Mouse (Mus musculus) neural tube, embryonic 15.5 days (tissue): ENCODE data around the gene Nes. TPM values are rescaled to one million over a fixed set of nuclear protein-coding genes. Genes with fewer than 3 reads are reported as not detected.

Source experiments
- ATAC-seq: fragments of 200-750 bp; cut with Nextera tagmentation; 2 replicates; pipeline ENCODE4 v1.8.0; 2017; ENCODE audit warnings: mild to moderate bottlenecking, moderate TSS enrichment, moderate library complexity; ENCODE audit not compliant: low FRiP score
- H3K27ac ChIP-seq: fragments of 300-500 bp; sonication (generic); replicated peaks from 2 replicates; pipeline ENCODE4 v1.5.1; 2015; ENCODE audit warnings: mild to moderate bottlenecking, inconsistent platforms
- H3K27me3 ChIP-seq: fragments of 300-500 bp; sonication (generic); replicated peaks from 2 replicates; pipeline ENCODE4 v1.6.1; 2015; ENCODE audit warnings: inconsistent platforms
- H3K36me3 ChIP-seq: fragments of 300-500 bp; sonication (generic); 2 replicates; pipeline ENCODE4 v1.6.1; 2015; ENCODE audit warnings: inconsistent platforms
- H3K4me1 ChIP-seq: fragments of 300-500 bp; sonication (generic); 2 replicates; pipeline ENCODE4 v1.6.1; 2015; ENCODE audit warnings: inconsistent platforms
- H3K4me2 ChIP-seq: fragments of 300-500 bp; sonication (generic); 2 replicates; pipeline ENCODE4 v1.6.1; 2015; ENCODE audit warnings: inconsistent platforms, mild to moderate bottlenecking, moderate library complexity
- H3K4me3 ChIP-seq: fragments of 300-500 bp; sonication (generic); replicated peaks from 2 replicates; pipeline ENCODE4 v1.5.1; 2015; ENCODE audit warnings: mild to moderate bottlenecking, inconsistent platforms
- H3K9ac ChIP-seq: fragments of 300-500 bp; sonication (generic); replicated peaks from 2 replicates; pipeline ENCODE4 v1.6.1; 2015; ENCODE audit warnings: mild to moderate bottlenecking, inconsistent platforms
- H3K9me3 ChIP-seq: fragments of 300-500 bp; sonication (generic); replicated peaks from 2 replicates; pipeline ENCODE4 v1.6.1; 2016; ENCODE audit warnings: inconsistent platforms
- WGBS: fragments of 180-500 bp; shearing (Covaris S2); methylation state at CpG from one replicate; pipeline ENCODE4 v1.1.7; 2015; ENCODE audit warnings: mixed read lengths; 5-methylcytosine and 5-hydroxymethylcytosine counted together
- polyA plus RNA-seq: library from polyadenylated mRNA; unstranded; fragments of >200 nt; fragmentation: Nextera tagmentation; extraction: Ambion mirVana; gene quantifications from 2 replicates; pipeline ENCODE4 v1.2.1, GENCODE M21; 2015

Gene Nes
- polyA plus RNA-seq, 1 experiment from 2014 or later = 22.8 TPM

DNA sequence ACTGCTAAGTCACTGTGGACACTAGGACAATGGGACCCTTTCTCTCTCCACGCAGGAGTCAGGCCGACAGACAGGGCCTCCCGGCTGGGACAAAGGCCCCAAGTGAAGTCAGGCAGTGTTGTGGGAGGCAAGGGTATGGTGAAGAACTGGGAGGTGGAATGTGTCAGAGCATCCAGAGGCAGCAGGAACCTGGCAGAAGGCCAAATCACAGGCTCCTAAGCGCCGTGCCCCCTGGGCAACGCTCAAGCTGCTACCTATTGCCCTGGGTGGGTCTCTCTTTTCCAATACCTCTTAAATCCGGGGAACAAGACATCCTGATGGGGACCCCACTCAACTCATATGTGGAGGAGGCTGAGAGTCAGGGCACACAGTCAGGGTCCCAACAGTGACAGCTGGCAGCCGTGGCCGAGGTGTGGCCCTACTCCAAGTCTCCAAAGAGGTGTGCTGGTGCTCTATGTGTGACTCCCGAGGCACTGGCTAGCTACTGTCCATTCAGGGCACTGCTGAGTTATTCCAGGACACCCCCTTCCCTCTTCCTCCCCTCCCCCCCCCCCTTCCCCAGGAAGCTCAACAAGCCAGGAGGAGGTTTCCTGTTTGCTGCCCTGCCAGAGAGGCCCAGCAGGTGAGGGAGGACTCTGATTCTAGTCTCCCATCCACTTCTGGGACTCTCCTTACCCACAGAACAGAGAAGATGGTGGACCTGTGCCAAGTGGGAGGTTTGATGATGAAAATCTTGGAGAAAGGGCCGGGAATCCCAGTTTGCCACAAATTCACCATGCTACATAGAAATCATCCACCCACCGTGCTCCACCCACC is 14.8 kb downstream of the Nes start:
- peak overlapping the region; percentile 67 for H3K27ac ChIP-seq
- no peak overlapping the region for H3K9ac ChIP-seq
- H3K4me1 ChIP-seq = peaks cover 73% of the 10 kb centered on the region
- H3K4me2 ChIP-seq = peak overlapping the region; percentile 13; the same call in 1 of the 2 replicates
- H3K36me3 ChIP-seq = no peaks in the 10 kb centered on the region
- ATAC-seq = no peak
- WGBS = 22% methylated on average over 12 of the region's 12 CpGs
- H3K9me3 ChIP-seq = no peaks in the 10 kb centered on the region
- H3K4me3 ChIP-seq = no peak overlapping the region
- H3K27me3 ChIP-seq = peaks cover 3% of the 10 kb centered on the region; the same call in 1 of the 2 replicates

DNA sequence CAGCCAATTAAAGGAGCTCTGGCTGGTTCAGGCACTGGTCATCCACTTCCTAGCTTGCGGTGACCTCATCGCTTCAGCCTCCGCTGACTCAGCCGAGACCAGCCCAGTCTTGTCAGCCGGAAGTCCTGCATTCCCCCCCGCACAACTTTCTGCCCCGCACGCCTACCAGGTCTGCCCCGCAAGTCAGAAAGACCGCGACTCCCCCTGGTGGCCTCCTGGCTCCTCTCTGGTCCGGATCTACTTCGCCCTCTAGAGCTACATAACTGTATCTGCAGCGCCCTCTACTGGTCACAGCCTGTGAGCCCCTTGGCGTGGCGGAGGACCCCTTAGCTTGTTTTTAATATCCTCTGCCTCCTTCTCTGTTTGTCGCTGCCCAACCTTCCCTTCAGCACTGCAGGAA is 16.0 kb downstream of the Nes start:
- peak overlapping the region; percentile 63 for H3K4me2 ChIP-seq
- peak; percentile 80 for ATAC-seq
- no peaks in the 10 kb centered on the region for H3K36me3 ChIP-seq
- peak overlapping the region; percentile 48 for H3K9ac ChIP-seq
- WGBS = under 1% methylated on average over 17 of the region's 17 CpGs
- peaks cover 11% of the 10 kb centered on the region for H3K27me3 ChIP-seq
- no peaks in the 10 kb centered on the region for H3K9me3 ChIP-seq
- H3K4me1 ChIP-seq = peaks cover 64% of the 10 kb centered on the region
- peak overlapping the region; percentile 67 for H3K27ac ChIP-seq
- H3K4me3 ChIP-seq = peak overlapping the region; percentile 31

DNA sequence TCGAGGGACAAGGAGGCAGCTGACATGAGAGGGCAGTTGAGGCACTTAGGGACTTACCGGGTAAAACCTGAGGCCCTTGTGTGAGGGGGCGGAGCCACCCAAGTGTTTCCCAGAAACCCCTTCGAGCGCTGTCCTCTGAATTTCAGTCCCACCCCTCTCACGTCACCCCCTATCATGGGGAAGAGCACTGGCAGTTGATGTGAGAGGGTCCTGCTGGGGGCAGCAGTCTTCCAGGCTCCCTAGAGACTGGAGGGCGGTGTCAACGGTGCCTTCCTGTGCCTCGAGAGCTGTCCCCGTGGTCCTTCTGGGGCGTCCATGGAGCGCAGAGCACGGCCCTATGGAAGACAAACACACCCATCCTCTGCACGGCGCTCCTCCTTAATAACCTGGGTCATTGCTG is 16.8 kb downstream of the Nes start:
- peaks cover 57% of the 10 kb centered on the region for H3K4me1 ChIP-seq
- 2% methylated on average over 15 of the region's 15 CpGs for WGBS

DNA sequence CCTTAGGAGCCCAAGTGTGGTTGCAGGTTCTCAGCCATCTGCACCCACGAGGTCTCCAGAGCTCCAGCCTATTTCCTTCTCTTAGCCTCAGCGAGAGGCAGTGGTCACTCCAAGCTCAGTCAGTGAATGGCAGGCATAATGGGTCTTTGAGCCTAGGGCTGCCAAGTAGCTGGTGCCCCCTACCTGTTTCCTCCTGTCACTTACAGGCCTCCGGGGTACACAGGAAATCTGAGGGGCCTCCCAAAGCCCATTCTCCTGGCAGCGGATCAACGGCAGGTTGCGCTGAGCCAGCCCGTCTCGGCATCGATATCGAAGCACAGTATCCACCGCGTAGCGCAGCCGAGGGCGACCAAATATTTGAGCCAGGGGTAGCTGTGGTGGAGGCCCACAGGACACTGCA is 17.2 kb downstream of the Nes start:
- peak overlapping the region; percentile 48 for H3K9ac ChIP-seq
- no peaks in the 10 kb centered on the region for H3K36me3 ChIP-seq
- peak overlapping the region; percentile 67 for H3K27ac ChIP-seq
- H3K27me3 ChIP-seq = peaks cover 17% of the 10 kb centered on the region
- peak overlapping the region; percentile 63 for H3K4me2 ChIP-seq
- WGBS = 4% methylated on average over 15 of the region's 15 CpGs
- H3K4me3 ChIP-seq = peak overlapping the region; percentile 31
- H3K9me3 ChIP-seq = no peaks in the 10 kb centered on the region
- H3K4me1 ChIP-seq = peaks cover 53% of the 10 kb centered on the region
- ATAC-seq = peak; percentile 19

More for the DNA sequence above, 16.8 kb downstream of the Nes start:
- Histone ChIP-seq H3K4me3 (peak overlapping the region; percentile 31), H3K27ac (peak overlapping the region; percentile 67), H3K36me3 (no peaks in the 10 kb centered on the region), H3K27me3 (peaks cover 13% of the 10 kb centered on the region), H3K9ac (peak overlapping the region; percentile 48), H3K9me3 (no peaks in the 10 kb centered on the region), H3K4me2 (peak overlapping the region; percentile 63)
- ATAC-seq = peak; percentile 80

DNA sequence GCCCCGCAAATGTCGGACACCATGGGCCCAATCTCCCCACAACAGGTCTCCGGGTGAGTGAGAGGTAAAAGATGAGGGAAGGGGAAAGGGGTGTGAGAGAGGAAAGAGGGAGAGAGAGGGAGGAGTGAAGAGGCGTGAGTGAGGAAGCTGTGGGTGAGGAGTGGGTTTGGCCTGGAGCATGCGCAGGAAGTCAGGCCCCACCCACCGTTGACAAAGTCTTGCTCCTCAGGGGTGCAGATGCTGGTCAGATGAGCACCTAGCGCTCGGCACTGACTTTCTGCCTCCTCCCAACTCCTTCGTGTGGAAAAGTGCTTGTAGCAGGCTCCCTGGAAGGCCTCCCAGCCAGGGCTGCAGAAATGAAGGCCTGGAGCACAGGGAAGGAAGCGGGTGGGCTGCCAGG is 19.1 kb downstream of the Nes start:
- Histone ChIP-seq H3K4me2 (no peak overlapping the region), H3K9me3 (no peaks in the 10 kb centered on the region), H3K27ac (no peak overlapping the region), H3K36me3 (no peaks in the 10 kb centered on the region), H3K4me3 (no peak overlapping the region), H3K27me3 (peaks cover 36% of the 10 kb centered on the region), H3K4me1 (peaks cover 37% of the 10 kb centered on the region), H3K9ac (no peak overlapping the region)
- no peak for ATAC-seq
- 45% methylated on average over 10 of the region's 10 CpGs for WGBS

DNA sequence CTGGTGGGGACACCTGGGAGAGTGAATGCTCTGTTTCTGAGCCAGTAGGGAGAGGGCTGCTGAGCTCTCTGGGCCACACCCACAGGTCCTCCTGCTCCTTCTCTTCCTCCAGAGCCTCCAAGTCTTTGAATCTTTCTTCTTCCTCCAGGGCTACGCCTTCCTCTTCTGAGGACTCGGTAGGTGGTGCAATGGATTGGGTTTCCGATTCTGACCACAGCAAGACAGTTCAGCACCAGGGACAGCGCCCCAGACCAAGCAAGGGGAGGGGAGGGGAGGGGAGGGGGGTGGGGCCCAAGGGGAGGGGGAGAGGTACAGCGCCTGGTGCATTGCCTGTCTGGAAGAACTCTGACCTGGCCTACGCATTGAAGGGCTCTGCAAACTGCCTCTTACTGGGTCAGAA is 22.6 kb downstream of the Nes start:
- no peaks in the 10 kb centered on the region for H3K9me3 ChIP-seq
- H3K27ac ChIP-seq = no peak overlapping the region
- H3K4me1 ChIP-seq = peaks cover 22% of the 10 kb centered on the region
- H3K9ac ChIP-seq = no peak overlapping the region
- no peaks in the 10 kb centered on the region for H3K36me3 ChIP-seq
- 12% methylated on average over 3 of the region's 6 CpGs for WGBS
- H3K4me2 ChIP-seq = no peak overlapping the region
- H3K4me3 ChIP-seq = no peak overlapping the region
- H3K27me3 ChIP-seq = peaks cover 71% of the 10 kb centered on the region
- ATAC-seq = no peak

DNA sequence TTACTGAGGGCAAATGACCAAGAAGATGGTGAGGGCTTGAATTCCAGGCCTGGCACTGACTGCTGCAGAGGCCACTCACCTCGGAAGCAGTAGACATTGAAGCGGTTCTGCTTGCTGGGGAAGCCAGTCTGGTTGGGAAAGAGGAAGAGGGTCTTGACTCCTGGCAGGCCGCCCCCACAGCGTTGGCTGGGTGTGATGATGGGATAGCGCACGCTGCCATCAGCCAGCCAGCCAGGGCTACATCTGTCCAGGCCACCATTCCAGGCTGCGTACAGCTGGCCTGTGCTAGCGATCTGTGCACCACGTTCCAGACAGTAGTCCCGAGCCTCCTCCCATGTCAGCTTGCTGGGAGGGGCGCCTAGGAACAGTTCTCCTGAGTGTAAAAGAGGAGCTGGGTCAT is 24.5 kb downstream of the Nes start:
- H3K9ac ChIP-seq = no peak overlapping the region
- H3K4me1 ChIP-seq = peaks cover 34% of the 10 kb centered on the region
- H3K27ac ChIP-seq = no peak overlapping the region
- H3K4me2 ChIP-seq = no peak overlapping the region
- H3K4me3 ChIP-seq = no peak overlapping the region
- H3K36me3 ChIP-seq = no peaks in the 10 kb centered on the region
- peaks cover 88% of the 10 kb centered on the region for H3K27me3 ChIP-seq
- ATAC-seq = no peak
- 24% methylated on average over 11 of the region's 11 CpGs for WGBS
- H3K9me3 ChIP-seq = no peaks in the 10 kb centered on the region

DNA sequence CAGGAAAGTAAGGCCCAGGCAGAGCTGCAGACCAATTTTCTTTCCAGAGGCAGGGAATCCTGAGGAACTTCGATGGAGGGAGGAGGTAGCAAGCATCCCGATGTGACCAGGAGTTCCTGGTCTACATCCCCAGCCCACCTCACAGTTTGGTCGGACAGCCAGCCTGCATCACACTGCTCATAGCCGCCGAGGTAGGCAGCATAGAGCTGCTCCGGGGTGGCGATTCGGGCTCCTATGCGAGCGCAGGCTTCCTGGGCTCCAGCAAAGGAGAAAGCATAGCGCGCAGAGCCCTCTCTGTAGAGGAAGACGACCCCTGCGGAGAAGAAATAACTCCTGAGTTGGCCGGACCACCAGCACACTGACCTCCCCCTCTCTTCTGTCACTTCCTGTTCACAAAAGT is 25.5 kb downstream of the Nes start:
- no peak for ATAC-seq
- Histone ChIP-seq H3K4me3 (peak overlapping the region; percentile 47), H3K4me2 (peak overlapping the region; percentile 92), H3K27ac (no peak overlapping the region), H3K36me3 (no peaks in the 10 kb centered on the region), H3K9me3 (no peaks in the 10 kb centered on the region), H3K9ac (0 out of 2 replicates have a peak overlapping the region, but pooled peaks have one; percentile 54), H3K27me3 (peaks cover 93% of the 10 kb centered on the region), H3K4me1 (peaks cover 42% of the 10 kb centered on the region)
- WGBS = 3% methylated on average over 15 of the region's 15 CpGs

DNA sequence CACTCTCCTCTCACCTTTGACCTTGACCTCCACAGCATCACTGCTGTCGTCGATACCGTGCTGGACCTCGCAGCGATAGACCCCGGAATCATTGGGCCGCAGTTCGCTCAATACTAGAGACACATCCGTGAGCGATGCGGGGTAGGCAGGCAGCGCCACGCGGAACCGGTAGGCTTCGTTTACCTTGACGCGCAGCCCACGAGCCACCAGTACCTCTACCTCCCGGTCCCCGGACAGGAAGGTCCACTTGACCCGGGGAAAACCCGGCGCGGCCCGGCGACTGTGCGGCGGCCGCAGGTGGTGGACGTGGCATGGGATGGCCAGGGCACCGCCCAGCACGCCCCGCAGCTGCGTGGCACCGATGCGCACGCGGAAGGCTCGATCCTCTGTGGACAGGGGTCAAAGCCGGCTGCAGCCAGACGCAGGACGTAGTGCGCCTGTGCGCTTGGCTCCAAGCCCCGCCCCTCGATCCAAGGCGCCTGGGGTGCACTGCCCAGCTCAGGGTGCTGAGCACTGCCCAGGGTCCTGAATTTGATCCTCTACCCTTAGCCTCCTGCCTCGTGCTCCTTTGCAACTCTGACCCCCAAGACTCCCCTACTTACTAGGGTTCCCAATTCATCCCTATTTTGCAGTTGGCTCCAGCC is 26.2 kb downstream of the Nes start:
- 1% methylated on average over 49 of the region's 49 CpGs for WGBS

DNA sequence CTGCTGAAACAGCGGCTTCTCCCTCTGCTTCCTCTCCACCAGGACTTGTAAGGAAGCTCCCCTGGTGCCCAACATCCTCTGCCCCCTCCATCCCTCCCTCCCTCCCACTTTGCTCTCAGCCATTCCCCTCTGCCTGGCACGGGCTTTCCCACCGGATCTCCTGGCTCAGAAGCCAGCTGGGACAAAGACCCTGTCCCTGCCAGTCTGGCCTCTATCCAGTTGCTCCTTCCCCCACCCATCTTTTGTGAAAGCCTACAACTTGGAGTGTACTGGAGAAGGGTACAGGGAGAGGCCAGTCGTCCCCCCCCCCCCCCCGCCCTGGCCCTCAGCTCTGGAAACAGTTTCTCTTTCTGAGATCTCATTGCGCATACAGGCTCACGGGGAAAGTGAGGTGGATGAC is 27.9 kb downstream of the Nes start:
- H3K4me3 ChIP-seq = peak overlapping the region; percentile 43
- peak overlapping the region; percentile 92 for H3K4me2 ChIP-seq
- H3K4me1 ChIP-seq = peaks cover 56% of the 10 kb centered on the region
- H3K36me3 ChIP-seq = no peaks in the 10 kb centered on the region
- H3K9ac ChIP-seq = peak overlapping the region; percentile 53; the same call in 1 of the 2 replicates
- peak overlapping the region; percentile 76; the same call in 1 of the 2 replicates for H3K27ac ChIP-seq
- WGBS = 2% methylated on average over 7 of the region's 7 CpGs
- peak; percentile 33; the same call in 1 of the 2 replicates for ATAC-seq
- no peaks in the 10 kb centered on the region for H3K9me3 ChIP-seq
- H3K27me3 ChIP-seq = peaks cover 99% of the 10 kb centered on the region

More for the DNA sequence above, 26.2 kb downstream of the Nes start:
- Histone ChIP-seq H3K27ac (no peak overlapping the region), H3K9ac (peak overlapping the region; percentile 54), H3K9me3 (no peaks in the 10 kb centered on the region), H3K36me3 (no peaks in the 10 kb centered on the region), H3K4me2 (peak overlapping the region; percentile 92), H3K4me1 (peaks cover 49% of the 10 kb centered on the region), H3K27me3 (peaks cover 97% of the 10 kb centered on the region), H3K4me3 (peak overlapping the region; percentile 47)
- no peak; the same call in 1 of the 2 replicates for ATAC-seq

DNA sequence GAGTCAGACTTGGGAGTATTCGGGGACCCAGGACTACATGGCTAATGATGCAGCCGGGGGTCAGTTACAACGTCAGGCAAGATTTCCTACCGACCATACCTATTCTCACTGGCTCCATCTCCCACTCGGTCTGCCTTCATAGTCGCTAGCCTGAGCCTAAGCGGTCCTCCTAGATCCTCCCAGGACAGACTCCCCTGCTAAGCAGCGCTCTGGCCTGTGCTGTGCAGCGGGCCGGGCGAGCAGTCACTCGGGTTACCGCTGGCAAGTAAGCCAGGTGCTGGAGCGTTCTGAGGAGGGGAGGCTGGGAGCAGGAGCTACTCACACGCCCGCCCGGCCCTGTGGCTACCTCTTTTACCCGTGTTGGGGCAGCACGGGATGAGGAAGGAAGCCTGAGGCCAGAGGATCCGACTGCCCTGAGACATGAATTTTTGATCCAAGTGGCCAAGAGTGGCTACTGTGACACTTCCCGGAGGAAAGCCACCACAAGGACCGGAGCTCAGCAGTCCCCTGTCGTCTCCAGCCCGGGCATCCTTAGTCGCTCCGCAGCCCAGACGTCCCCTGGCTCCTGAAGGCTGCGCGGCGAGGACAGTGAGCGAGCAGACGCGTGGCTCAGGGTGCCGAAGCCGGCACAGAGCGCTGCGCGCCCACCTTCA is 28.5 kb downstream of the Nes start:
- H3K36me3 ChIP-seq = no peaks in the 10 kb centered on the region
- under 1% methylated on average over 38 of the region's 38 CpGs for WGBS
- ATAC-seq = no peak
- peak overlapping the region; percentile 43 for H3K4me3 ChIP-seq
- peak overlapping the region; percentile 53 for H3K9ac ChIP-seq
- H3K27me3 ChIP-seq = peaks cover 95% of the 10 kb centered on the region
- H3K27ac ChIP-seq = peak overlapping the region; percentile 76
- H3K9me3 ChIP-seq = no peaks in the 10 kb centered on the region
- H3K4me1 ChIP-seq = peaks cover 56% of the 10 kb centered on the region
- H3K4me2 ChIP-seq = peak overlapping the region; percentile 92
